10 mouse cellular contexts compared by ENCODE assay signal in genomic region chr19:12762212-12763130, GRCm38 (mm10). TPM values are rescaled to one million over a fixed set of nuclear protein-coding genes. Genes with fewer than 3 reads are reported as not detected.
DNase-seq lines count a peak whose midpoint lies in the region; ATAC-seq and TF ChIP-seq lines count a peak whose summit lies in the region.
"Had no signal": no experiment of that assay in that cellular context is flagged by ENCODE, and none has a peak within 500 bp of the region (broad histone marks: within the 10 kb centered on the region; RNA-seq: fewer than 3 reads in every experiment).

No protein-coding gene starts in this region.

- H3K27ac ChIP-seq in kidney, postnatal 0 days, result no peak overlapping the region
- H3K27ac ChIP-seq in midbrain, embryonic 11.5 days (ENCODE audit: low read depth, low read length), result no peak overlapping the region

- TF ChIP-seq CTCF in kidney, postnatal 0 days (IDR thresholded peaks at IDR 0.05; ENCODE audit: low read depth), result peak; percentile 57
- TF ChIP-seq CTCF in C2C12 (IDR thresholded peaks at IDR 0.05; ENCODE audit: control insufficient read depth, insufficient read depth, insufficient read length), result no peak

- no peaks in the 10 kb centered on the region for H3K4me1 ChIP-seq in kidney, postnatal 0 days (replicated peaks; ENCODE audit: insufficient read depth, low read length)
- no peaks in the 10 kb centered on the region for H3K4me1 ChIP-seq in midbrain, embryonic 11.5 days (ENCODE audit: control insufficient read depth, insufficient read depth, low read length)

- H3K9ac ChIP-seq in kidney, postnatal 0 days (ENCODE audit: low read depth, low read length), result no peak overlapping the region
- no peak overlapping the region for H3K9ac ChIP-seq in midbrain, embryonic 11.5 days (ENCODE audit: low read length)

- H3K9me3 ChIP-seq in kidney, postnatal 0 days (replicated peaks; ENCODE audit: low read length), result no peaks in the 10 kb centered on the region
- H3K9me3 ChIP-seq in midbrain, embryonic 11.5 days (ENCODE audit: control insufficient read depth, low read length), result no peaks in the 10 kb centered on the region

- H3K4me2 ChIP-seq in kidney, postnatal 0 days (ENCODE audit: low read length), result no peak overlapping the region
- no peak overlapping the region for H3K4me2 ChIP-seq in midbrain, embryonic 11.5 days

- H3ac ChIP-seq in C2C12 (ENCODE audit: control insufficient read depth, insufficient read length, low read depth), result no peak overlapping the region

- ATAC-seq in kidney, postnatal 0 days (replicated peaks; ENCODE audit: low FRiP score, low read depth), result no peak
- no peak for ATAC-seq in midbrain, embryonic 11.5 days (ENCODE audit: low FRiP score)

- WGBS in kidney, postnatal 0 days, result 63% methylated on average over 2 of the region's 2 CpGs
- WGBS in midbrain, embryonic 11.5 days, result 66% methylated on average over 2 of the region's 2 CpGs

- H3K4me3 ChIP-seq in kidney, postnatal 0 days (replicated peaks; ENCODE audit: low read depth, low read length), result no peak overlapping the region
- no peak overlapping the region for H3K4me3 ChIP-seq in C2C12 (ENCODE audit: insufficient read depth, poor library complexity, severe bottlenecking)
- H3K4me3 ChIP-seq in midbrain, embryonic 11.5 days (ENCODE audit: low read depth, low read length), result no peak overlapping the region

- DNase-seq in kidney, postnatal 0 days (ENCODE audit: low spot score), result no peak
- DNase-seq in kidney, adult 18-20 months, result no peak
- peak; percentile 46 for DNase-seq in T-cell, adult 2 months (ENCODE audit: low spot score)
- peak; percentile 37 for DNase-seq in naive thymus-derived CD4-positive, alpha-beta T cell, adult 2 months (ENCODE audit: low read depth)
- no peak for DNase-seq in cerebellum, adult 11 months
- no peak for DNase-seq in layer of hippocampus, postnatal 10 days (ENCODE audit: low spot score in 2 of 2)
- no peak for DNase-seq in midbrain, embryonic 11.5 days (ENCODE audit: low spot score, missing footprints)
- DNase-seq: cerebellum, adult 2 months; left cerebral cortex, postnatal 4 days had no signal

- H3K27me3 ChIP-seq in kidney, postnatal 0 days (ENCODE audit: insufficient read depth, low read length), result no peaks in the 10 kb centered on the region
- H3K27me3 ChIP-seq in C2C12 (ENCODE audit: control insufficient read depth, insufficient read depth, insufficient read length), result no peaks in the 10 kb centered on the region
- H3K27me3 ChIP-seq in midbrain, embryonic 11.5 days (ENCODE audit: control insufficient read depth, insufficient read depth, low read length), result no peaks in the 10 kb centered on the region

- no peaks in the 10 kb centered on the region for H3K79me3 ChIP-seq in C2C12 (ENCODE audit: low read depth)

- H3K79me2 ChIP-seq in C2C12 (ENCODE audit: control insufficient read depth, insufficient read depth), result no peaks in the 10 kb centered on the region

- H3K36me3 ChIP-seq in kidney, postnatal 0 days (ENCODE audit: insufficient read depth, low read length), result 0 out of 2 replicates have a peak, but pooled peaks cover 11% of the 10 kb centered on the region
- peaks cover 57% of the 10 kb centered on the region for H3K36me3 ChIP-seq in C2C12 (ENCODE audit: control insufficient read depth, insufficient read depth)
- H3K36me3 ChIP-seq in midbrain, embryonic 11.5 days (ENCODE audit: control insufficient read depth, insufficient read depth, low read length), result peaks cover 6% of the 10 kb centered on the region

TF ChIP-seq in C2C12, 6 proteins besides CTCF, POLR2A, EP300 and RAD21:
- TF ChIP-seq MAX (IDR thresholded peaks at IDR 0.05) (peak; percentile 20), CEBPB (IDR thresholded peaks at IDR 0.05; ENCODE audit: low read depth) (no peak)

RNA-seq across cellular contexts. Expression of gene Cntf, which starts 3.0 kb away (rescaled TPM):
- 4.9 TPM in 2 replicates for polyA plus RNA-seq in kidney, postnatal 0 days (2015; fragmentation: Nextera tagmentation; extraction: Ambion mirVana)
- 1.4 TPM for polyA plus RNA-seq in C2C12 (2012; fragmentation: generic; extraction: Trizol)
- 1 to 10 TPM; 3.1 to 3.2 TPM for total RNA-seq in layer of hippocampus, postnatal 10 days (2021)
- polyA plus RNA-seq in midbrain, embryonic 11.5 days (2014; fragmentation: Nextera tagmentation; extraction: Ambion mirVana), result 0.36 and 0.91 TPM in 2 replicates

RNA-seq across cellular contexts. Expression of gene Zfp91, which starts 33.5 kb away (rescaled TPM):
- polyA plus RNA-seq in kidney, postnatal 0 days (2015; fragmentation: Nextera tagmentation; extraction: Ambion mirVana), result 15.3 TPM in 2 replicates
- 25.0 TPM for polyA plus RNA-seq in C2C12 (2012; fragmentation: generic; extraction: Trizol)
- total RNA-seq in layer of hippocampus, postnatal 10 days (2021), result 10 to 100 TPM; 78.6 to 82.9 TPM
- 13.1 and 13.2 TPM in 2 replicates for polyA plus RNA-seq in midbrain, embryonic 11.5 days (2014; fragmentation: Nextera tagmentation; extraction: Ambion mirVana)

RNA-seq across cellular contexts. Expression of gene Lpxn, which starts 33.5 kb away (rescaled TPM):
- polyA plus RNA-seq in kidney, postnatal 0 days (2015; fragmentation: Nextera tagmentation; extraction: Ambion mirVana), result 2.2 TPM in 2 replicates
- 0.11 TPM for polyA plus RNA-seq in C2C12 (2012; fragmentation: generic; extraction: Trizol)
- 1 to 10 TPM in 1 of 2 experiments, under 1 TPM in 1; 0.96 to 1.3 TPM for total RNA-seq in layer of hippocampus, postnatal 10 days (2021)
- 0.92 and 1.2 TPM in 2 replicates for polyA plus RNA-seq in midbrain, embryonic 11.5 days (2014; fragmentation: Nextera tagmentation; extraction: Ambion mirVana)

Comparison
In these comparisons a context has a peak if more than half of its experiments do, and no peak if none do; other contexts are left out.
1. DNase-seq: peak in T-cell, adult 2 months (single experiment) and naive thymus-derived CD4-positive, alpha-beta T cell, adult 2 months (single experiment); none in kidney, postnatal 0 days (single experiment), kidney, adult 18-20 months (single experiment), cerebellum, adult 11 months (single experiment), layer of hippocampus, postnatal 10 days (0 of 2) and midbrain, embryonic 11.5 days (single experiment).